In the genomic region with DNA sequence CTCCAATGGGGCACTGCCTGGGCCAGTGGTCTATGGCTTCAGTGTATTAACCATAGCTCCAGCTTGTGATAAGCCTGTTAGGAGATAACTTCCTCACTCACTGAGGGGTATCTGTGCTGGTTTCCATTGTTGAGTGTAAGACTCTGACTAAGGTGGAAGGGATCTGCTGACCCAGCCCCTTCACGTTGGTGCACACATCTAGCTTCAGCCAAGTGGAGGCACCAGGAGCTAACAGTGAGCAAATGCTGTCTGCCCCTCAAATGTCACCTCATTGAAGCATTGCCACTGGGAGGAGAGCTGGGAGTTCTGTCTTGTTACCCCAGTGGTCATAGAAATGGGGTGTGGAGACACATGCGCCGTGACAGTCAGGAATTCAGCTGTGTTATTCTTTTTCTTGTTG, we compare ENCODE assay signal across 35 mouse cellular contexts. TPM values are rescaled to one million over a fixed set of nuclear protein-coding genes. Genes with fewer than 3 reads are reported as not detected.
"Had no signal": no experiment of that assay in that cellular context is flagged by ENCODE, and none has a peak within 500 bp of the region (broad histone marks: within the 10 kb centered on the region; RNA-seq: fewer than 3 reads in every experiment).

No protein-coding gene starts in this region.

- H3K9ac ChIP-seq: embryonic facial prominence, embryonic 12.5 days; embryonic facial prominence, embryonic 13.5 days; embryonic facial prominence, embryonic 15.5 days; forebrain, embryonic 12.5 days; forebrain, embryonic 13.5 days; forebrain, embryonic 15.5 days; forebrain, postnatal 0 days had no signal

- H3K4me2 ChIP-seq: embryonic facial prominence, embryonic 12.5 days; embryonic facial prominence, embryonic 13.5 days; embryonic facial prominence, embryonic 15.5 days; forebrain, embryonic 12.5 days; forebrain, embryonic 13.5 days; forebrain, embryonic 15.5 days had no signal

- DNase-seq: cerebellum, adult 2 months; cerebellum, adult 8-10 months; cerebellum, adult 9-10 months; cerebellum, adult 9-11 months; cerebellum, postnatal 14 days; cerebellum, postnatal 25 days; cerebellum, postnatal 36 days; forebrain, postnatal 0 days; gastrocnemius, adult 2 months; gastrocnemius, postnatal 10 days; gastrocnemius, postnatal 14 days; gastrocnemius, postnatal 25 days; gastrocnemius, postnatal 36 days; heart, adult 18-20 months; heart, adult 2 months had no signal

- H3K4me3 ChIP-seq: embryonic facial prominence, embryonic 10.5 days; embryonic facial prominence, embryonic 12.5 days; embryonic facial prominence, embryonic 13.5 days; embryonic facial prominence, embryonic 15.5 days; erythroblast, embryonic 14.5 days; forebrain, embryonic 10.5 days; forebrain, embryonic 12.5 days; forebrain, embryonic 13.5 days; forebrain, embryonic 15.5 days; gastrocnemius, adult 2 months; heart, adult 2 months had no signal

- ATAC-seq: forebrain, embryonic 13.5 days; forebrain, embryonic 14.5 days; forebrain, embryonic 15.5 days; forebrain, embryonic 16.5 days; forebrain, postnatal 0 days had no signal

- H3K27ac ChIP-seq: embryonic facial prominence, embryonic 10.5 days; embryonic facial prominence, embryonic 12.5 days; embryonic facial prominence, embryonic 13.5 days; embryonic facial prominence, embryonic 15.5 days; forebrain, embryonic 10.5 days; forebrain, embryonic 12.5 days; forebrain, embryonic 13.5 days; forebrain, embryonic 15.5 days; gastrocnemius, adult 2 months; heart, adult 2 months had no signal

- H3K36me3 ChIP-seq: embryonic facial prominence, embryonic 10.5 days; embryonic facial prominence, embryonic 12.5 days; embryonic facial prominence, embryonic 13.5 days; embryonic facial prominence, embryonic 15.5 days; forebrain, embryonic 10.5 days; forebrain, embryonic 12.5 days; forebrain, embryonic 15.5 days had no signal

- H3K4me1 ChIP-seq: embryonic facial prominence, embryonic 12.5 days; embryonic facial prominence, embryonic 15.5 days; forebrain, embryonic 10.5 days; forebrain, embryonic 13.5 days; forebrain, embryonic 15.5 days had no signal

- H3K27me3 ChIP-seq: embryonic facial prominence, embryonic 12.5 days; embryonic facial prominence, embryonic 13.5 days; embryonic facial prominence, embryonic 15.5 days; forebrain, embryonic 12.5 days; forebrain, embryonic 13.5 days; forebrain, embryonic 15.5 days had no signal

- H3K9me3 ChIP-seq: embryonic facial prominence, embryonic 10.5 days; embryonic facial prominence, embryonic 12.5 days; embryonic facial prominence, embryonic 13.5 days; embryonic facial prominence, embryonic 15.5 days; forebrain, embryonic 10.5 days; forebrain, embryonic 12.5 days; forebrain, embryonic 13.5 days; forebrain, embryonic 15.5 days had no signal

RNA-seq across cellular contexts. Expression of a gene that starts 18.6 kb away (rescaled TPM):
- total RNA-seq: common myeloid progenitor, adult 5-6 weeks; forebrain, postnatal 0 days; gastrocnemius, adult 18-20 months; gastrocnemius, adult 2 months; gastrocnemius, adult 8-10 months; gastrocnemius, postnatal 10 days; gastrocnemius, postnatal 14 days; gastrocnemius, postnatal 25 days; gastrocnemius, postnatal 36 days; gastrocnemius, postnatal 4 days; granulocyte monocyte progenitor cell, adult 5-6 weeks; heart, adult 18-20 months; heart, adult 2 months had no signal
- polyA plus RNA-seq: cerebellum, adult 2 months; cortical plate, adult 2 months; embryonic facial prominence, embryonic 10.5 days; embryonic facial prominence, embryonic 14.5 days; erythroblast, embryonic 14.5 days; forebrain, embryonic 14.5 days; forebrain, embryonic 15.5 days; forebrain, postnatal 0 days; frontal cortex, adult 2 months; gonadal fat pad, adult 2 months; heart, adult 2 months had no signal

RNA-seq across cellular contexts. Expression of a gene that starts 40.2 kb away (rescaled TPM):
- total RNA-seq: gastrocnemius, adult 18-20 months; gastrocnemius, adult 2 months; gastrocnemius, adult 8-10 months; gastrocnemius, postnatal 14 days; gastrocnemius, postnatal 25 days; gastrocnemius, postnatal 36 days; heart, adult 18-20 months; heart, adult 2 months had no signal
- polyA plus RNA-seq: erythroblast, embryonic 14.5 days; gonadal fat pad, adult 2 months; heart, adult 2 months had no signal

RNA-seq across cellular contexts. Expression of a gene that starts 58.4 kb away (rescaled TPM):
- total RNA-seq: gastrocnemius, adult 18-20 months; gastrocnemius, adult 2 months; gastrocnemius, adult 8-10 months had no signal
